Mouse (Mus musculus): ENCODE measurements at regions not wholly inside any gene's neighbourhood (a gene's known extent, or its start where the extent isn't known, plus 50 kb on each side); places are given as distances from the start of the nearest gene placed in this dataset.

DNA sequence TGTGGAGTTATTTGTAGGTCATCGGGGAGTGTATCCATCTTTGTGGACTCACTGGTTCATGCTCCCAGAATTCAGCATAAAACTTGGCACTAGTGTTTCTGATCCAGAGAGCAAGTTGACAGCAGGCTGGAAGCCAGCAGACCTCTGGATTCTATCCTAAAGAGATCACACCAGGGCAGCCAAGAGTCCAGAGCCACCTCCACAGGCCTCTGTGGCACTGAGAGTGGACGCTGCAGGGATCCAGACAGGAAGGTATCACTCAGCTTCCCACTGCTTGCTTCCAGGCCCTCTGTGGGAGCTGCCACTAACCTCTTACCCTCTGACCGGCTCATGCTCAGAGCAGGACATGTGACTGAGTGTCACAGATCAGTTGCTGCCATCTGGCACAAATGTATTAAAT, 69.8 kb upstream of the Plcl2 start:
- no peak for DNase-seq (ENCODE audit: low read depth)

DNA sequence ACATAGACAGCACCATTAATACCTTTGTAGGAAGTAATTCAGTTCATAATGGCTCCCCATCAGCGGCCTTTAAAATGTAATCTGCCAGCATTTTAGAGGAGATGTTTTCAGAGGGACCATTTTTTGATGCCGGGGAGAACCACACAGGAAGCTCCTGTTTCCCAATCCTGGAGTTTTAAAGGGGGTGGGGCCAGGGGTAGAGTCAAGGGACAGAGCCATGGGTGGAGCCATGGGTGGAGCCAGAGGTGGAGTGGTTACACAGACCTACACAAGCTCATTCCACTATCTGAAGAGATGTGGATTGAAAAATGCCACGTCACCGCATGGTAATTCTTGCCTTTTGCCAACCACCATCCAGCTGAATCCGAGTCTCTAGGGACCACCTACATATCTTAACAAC, 67.1 kb upstream of the Plcl2 start:
- DNase-seq (ENCODE audit: low read depth) = no peak

DNA sequence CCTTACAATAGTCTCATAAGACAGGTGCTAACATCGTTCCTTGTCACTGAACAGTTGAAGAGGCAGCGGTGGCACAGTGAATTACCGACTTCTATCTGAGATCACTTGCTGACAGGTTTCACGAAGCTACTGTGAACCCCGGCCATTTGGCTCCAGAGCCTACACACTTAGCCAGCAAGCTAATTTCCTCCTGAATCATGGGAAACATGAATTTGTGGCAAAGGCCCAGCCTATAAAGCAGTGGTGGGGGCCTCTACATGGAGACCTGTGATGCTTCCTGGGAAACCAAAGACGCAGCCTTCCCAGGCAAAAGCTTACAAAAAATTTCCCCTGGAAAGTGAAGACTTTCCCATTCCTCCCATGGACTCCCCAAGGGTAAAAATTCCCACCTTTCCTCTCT, 66.3 kb upstream of the Plcl2 start:
- DNase-seq (ENCODE audit: low read depth) = no peak

DNA sequence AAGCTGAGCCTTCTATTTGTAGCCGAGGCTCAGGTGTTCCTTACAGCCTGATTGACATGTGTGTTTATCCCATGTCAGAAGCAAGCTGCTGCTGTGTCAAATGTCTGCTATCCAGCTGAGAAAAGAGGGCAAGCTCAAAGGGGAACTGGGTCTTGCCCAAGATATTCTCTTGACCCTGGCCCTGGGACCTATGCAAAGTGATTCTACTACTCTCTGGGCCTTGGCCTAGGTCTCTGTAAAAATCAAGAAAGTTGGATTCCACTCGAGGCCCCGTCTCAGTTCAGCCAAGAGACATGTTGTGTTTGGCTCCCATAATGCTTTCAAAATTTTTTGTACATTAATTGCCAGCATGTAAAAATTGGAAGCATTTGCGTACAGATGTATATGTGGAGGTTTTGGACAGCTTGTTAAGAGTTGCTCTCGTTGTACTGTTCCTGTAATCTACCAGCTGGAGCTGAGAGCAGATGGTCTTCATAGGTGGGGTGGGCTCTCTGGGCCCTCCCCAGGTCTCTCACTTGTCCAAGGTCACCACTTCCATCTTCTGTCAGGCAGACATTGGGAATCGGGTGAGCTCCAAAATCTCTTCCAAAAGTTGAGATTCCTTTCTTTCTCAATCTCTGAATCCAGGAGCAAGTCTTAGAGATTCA, 65.7 kb upstream of the Plcl2 start:
- no peak for DNase-seq (ENCODE audit: low read depth)

DNA sequence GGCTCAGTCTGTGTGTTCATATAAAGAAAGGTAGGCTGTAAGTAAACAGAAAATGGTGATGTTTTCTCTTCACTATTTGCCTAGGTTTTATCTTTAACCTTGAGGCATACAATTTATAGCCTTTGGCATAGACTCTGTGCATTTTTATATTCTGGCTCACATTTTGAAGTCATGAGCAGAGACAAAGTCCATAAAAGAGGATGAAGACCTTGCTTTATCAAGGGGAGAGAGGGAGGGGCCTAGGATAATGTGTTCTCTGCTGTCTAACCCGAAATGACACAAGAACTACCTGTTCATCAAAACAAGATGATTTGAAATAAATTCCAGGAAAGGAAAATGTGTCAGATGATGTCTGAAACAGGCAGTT, 65.2 kb upstream of the Plcl2 start:
- DNase-seq (ENCODE audit: low read depth) = no peak

DNA sequence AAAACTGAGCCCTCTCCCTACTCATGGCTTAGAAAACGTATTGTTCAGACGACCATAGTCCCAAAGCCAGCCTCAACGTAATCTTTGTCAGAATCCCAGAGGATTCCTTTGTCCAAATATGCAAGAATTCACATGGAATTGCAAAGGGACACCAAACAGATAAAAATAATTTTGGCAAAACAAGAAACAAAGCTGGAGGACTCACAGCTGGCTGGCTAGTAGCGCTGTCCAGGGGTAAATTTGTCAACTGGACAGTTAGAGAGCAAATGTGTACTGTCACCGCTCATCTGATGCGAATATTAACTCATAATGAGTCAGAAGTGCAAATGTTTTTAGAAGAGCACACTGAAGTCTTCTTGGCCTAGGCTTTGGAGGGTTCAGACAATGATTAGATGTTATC, 60.5 kb upstream of the Plcl2 start:
- no peak for DNase-seq (ENCODE audit: low read depth)

DNA sequence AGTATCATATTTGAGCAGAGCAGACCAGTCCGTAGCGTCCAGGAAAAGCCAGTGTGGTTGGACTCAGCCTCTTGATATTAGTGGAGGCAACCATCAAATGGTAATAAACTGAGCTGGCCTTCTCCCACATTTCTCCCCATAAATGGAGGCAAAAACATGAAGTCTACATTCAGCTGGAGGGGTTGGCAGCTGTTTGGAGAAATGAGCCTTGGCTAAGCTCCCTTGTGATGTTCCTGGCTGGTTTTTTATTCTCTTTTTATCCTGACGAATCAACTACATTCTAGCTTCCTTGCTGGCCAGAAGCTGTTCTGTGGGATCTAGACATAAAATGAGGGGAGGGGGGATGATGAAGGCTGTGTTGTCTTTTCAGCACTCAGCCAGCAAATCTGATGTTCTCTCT, 57.6 kb upstream of the Plcl2 start:
- DNase-seq (ENCODE audit: low read depth) = no peak

DNA sequence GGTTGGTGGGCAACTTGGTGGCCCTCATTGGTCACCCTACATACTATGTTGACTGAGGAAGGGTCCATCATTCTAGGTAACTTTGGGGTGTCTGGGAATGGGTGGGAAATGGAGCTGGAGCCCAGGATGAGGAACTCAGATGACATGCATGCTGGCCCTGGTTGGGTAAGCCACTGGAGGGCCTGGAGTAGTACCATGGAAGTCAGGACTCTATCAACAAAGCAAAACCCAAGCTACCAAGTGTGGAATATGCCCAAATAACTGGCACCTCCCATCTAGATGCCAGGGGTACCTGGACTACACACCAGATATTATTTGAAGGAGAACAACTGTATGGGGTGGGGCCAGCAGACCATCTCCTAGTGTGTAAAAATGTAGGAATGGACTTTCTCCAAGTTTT, 55.7 kb upstream of the Plcl2 start:
- no peak for DNase-seq (ENCODE audit: low read depth)

DNA sequence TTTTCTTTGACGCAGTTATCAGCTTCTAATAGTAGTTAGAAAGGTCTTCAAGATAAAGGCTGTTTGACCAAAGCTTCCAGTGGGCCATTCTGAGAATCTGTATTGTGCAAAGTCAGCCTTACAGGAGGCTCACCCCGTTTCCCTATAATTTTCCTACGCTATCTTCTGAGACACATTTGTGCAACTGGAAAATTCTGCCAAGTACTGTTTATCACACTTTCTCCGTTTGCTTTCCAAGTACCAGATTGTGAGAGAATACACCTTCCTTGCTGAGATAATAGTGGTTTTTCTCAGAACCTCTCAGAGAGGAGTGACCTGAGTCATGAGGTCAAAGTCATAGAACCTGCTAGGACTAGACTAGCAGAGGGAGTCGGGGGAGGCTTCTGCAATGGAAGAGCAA, 55.2 kb upstream of the Plcl2 start:
- DNase-seq (ENCODE audit: low read depth) = no peak

DNA sequence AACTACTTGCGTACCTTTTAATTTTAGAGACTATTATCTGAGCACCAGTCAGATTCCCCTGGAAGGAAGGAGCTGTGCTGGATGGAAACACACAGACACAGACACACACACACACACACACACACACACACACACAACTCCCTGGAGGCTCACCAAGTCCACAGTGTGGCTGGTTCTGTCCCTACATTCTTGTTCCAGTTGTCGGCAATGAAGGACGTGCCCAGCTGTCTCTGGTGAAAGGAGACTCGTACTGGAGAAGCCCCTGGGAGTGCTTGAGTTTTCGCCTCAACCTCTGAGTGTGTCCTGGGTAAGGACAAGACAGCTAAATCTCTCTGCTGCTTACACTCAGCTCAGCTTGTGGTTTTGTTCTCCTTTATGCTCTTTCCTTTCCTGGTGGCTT, 54.3 kb upstream of the Plcl2 start:
- no peak for DNase-seq (ENCODE audit: low read depth)

DNA sequence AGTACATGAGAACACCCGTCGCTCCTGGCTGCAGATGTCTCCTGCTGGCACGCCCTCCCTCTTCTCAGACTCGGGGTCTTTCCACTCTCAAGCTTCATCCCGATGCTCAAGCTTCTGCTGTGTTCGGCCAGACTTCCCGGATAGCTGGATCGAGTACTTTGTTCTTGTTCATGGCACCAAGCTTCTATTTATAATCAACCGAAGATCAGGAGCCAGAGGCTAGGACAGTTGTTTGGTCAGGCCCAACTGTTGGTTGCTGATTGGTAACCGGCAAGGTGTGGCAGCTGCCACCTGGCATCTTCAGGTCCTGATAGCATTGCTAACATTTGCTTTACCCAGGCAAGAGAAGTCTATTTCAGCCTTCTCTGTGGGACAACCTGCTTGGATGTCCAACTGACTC, 53.5 kb upstream of the Plcl2 start:
- DNase-seq (ENCODE audit: low read depth) = no peak

DNA sequence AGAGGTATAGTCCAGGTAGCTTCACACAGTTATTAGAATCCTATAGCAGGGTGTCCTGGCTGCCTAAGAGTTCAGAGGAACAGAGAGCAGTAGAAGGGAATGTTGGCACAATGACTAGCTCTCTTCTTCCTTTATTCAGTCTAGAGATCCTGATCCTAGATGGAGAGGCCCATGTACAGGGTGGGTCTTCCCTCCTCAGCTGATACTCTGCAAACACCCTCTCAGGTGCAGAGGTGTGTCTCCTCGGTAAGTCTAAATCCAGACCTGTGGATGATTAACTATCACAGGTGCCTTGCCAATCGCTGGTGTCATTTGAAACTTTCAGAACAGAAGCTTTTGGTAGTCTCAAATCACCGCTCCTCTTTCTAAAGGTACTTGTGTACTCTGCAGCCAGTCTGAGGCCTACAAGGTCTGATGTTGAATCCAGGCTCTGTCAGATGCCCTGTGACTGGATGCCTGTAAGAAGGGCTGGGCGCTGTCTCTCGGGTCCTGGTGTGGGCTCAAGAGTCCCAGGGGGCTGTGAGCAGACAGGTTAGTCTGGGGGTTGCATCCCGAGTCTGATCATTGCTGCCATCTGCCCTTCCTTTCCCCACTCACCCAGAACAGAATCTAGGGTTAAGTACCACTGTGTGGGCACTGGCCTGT, 52.0 kb upstream of the Plcl2 start:
- DNase-seq (ENCODE audit: low read depth) = no peak

DNA sequence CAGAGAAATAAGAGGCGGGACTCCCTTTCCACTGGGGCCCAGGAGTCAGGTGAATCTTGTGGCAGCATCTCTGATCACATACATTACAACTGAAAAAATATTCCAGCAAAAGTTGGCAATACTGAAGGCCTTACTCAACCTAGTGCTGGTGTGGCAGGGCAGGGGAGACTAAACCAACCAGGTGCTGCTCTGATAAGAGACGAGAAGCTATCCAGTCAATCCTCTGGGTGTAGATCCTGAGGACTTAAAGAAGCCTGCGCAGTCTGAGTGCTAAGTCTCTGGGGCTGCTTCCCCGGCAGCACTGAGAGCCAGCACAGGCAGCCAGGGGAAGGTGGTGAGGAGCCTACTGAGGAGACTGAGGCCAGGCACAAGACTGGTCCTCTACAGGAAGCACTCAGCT, 51.0 kb upstream of the Plcl2 start:
- DNase-seq (ENCODE audit: low read depth) = no peak

Measured in naive thymus-derived CD4-positive, alpha-beta T cell, adult 2 months (primary cell).